Mouse (Mus musculus): ENCODE measurements around the gene Crim1.

The Crim1 gene

DNA sequence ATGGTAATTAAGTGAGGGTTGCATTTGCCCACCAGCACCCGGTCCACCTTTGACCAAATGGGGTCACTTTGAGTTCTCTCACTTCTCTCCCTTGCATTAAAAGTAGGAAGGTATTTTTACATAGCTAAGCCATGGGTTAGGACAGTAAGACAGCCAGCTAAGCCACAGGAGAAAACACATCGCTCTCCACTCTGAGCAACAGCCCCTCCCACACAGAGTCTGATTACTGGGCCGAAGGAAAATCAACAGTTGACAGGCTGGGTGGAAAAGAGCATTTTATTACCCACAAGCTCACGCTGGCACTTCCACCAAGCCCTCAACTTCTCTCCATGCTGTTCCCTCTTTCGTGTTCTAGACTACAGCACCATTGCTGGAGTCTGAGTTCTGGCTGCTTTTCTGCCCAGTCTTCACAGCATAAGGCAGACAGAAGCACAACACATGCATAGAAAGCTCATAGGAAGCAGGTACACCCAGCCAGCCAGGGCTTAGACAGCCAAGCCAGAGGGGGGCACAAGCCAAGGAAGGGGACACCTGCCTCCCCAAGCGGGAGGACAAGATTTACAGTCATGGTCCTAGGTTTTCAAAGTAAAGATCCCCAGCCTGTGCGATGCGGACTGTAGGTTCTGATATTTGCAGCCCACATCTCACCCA lies 179.2 kb downstream of the Crim1 start:
- DNase-seq (ENCODE audit: low spot score) = no peak

DNA sequence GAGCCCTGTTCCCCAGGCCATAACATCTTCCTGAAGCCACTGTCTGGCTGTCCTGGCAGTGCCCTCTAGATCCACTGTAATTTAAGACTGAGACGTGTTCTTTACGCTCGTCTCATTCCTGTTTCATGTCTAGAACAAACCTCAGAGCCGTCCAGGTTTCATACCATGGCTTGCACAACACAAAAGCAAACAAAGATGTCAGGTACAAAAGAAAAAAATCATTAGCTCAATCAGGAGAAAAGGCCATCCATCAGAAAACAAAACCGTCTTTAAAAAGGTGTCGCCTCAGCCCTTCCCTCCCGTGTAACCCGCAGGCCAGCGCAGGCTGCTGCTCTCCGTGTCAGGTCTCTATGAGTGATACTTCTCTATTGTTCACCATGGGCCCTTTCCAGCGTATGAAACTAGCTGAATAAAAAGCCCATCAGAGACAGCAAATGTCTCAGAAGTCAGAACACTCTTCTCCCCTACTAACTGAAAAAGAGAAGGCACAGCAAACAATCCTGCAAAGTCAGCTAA lies 179.7 kb downstream of the Crim1 start:
- no peak for DNase-seq (ENCODE audit: low spot score)

DNA sequence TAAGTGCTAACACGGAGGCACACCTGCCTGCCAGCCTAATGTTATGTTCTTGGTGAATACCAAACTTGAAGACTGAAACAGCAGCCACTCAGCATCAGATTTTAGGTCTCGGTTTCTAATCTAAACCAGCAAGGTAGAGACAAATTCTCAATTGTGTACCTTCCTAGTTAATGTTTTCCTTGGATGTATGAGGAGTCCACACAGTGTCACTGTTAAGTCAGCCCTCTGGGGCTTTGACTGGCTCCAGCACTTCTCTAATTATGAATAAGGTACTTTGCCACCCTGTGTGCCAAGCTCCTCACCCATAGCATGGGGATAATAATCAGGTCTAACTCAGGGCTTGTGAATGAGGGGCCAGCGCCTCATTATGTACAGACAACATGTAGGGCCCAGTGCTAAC lies 182.3 kb downstream of the Crim1 start:
- DNase-seq (ENCODE audit: low spot score) = no peak

DNA sequence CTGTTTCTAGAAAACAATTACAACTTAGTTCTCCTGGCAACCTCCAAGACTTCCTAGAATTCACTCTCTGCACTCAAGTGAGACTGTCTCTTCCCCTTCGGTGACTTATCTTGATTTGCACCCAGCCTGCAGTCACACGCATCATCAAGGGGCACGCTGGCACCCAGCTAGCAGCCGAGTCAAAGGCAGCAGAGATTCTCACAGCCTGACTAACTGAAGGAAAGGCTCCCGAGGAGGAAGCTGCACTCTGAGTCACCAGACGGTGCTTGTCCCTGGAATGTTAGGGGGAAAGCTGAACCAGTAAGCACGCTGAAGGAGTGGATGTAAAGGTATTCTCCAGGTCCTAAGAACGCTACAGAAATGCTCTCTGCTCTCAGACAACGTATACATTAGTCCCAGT lies 187.6 kb downstream of the Crim1 start:
- DNase-seq (ENCODE audit: low spot score) = no peak

DNA sequence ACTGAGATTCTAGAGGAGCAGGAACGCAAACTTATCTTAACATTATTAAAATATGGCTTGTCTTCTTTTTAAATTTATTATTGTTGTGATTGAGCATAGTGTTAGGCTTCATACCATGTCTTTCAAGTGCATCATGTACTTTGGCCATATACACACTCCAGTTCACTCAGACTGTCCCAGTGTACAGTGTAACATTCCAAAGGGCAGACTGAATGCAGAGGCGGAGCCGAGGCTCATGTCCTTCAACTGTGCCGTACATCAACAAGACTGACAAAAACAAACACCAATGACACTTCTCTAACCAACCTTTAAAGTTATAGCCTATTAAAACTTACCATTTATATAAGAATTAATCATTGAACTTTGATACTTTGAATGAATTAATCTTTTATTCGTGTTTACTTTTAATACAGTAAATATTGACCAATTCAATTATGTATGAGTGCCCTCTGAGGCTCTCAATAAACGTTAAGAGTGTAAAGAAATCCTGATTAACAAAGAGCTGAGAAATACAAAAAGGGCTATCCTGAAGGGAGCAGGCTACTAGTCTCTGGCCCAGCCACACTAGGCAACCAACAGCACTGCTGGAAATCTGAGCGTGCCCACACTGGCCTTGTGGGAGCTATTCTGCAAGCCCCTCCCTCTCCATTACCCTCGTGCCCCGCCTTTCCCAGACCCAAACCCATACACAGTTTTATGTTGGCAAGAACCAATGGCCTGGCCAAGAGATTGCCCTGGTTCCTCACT lies 188.2 kb downstream of the Crim1 start:
- no peak for DNase-seq (ENCODE audit: low spot score)

DNA sequence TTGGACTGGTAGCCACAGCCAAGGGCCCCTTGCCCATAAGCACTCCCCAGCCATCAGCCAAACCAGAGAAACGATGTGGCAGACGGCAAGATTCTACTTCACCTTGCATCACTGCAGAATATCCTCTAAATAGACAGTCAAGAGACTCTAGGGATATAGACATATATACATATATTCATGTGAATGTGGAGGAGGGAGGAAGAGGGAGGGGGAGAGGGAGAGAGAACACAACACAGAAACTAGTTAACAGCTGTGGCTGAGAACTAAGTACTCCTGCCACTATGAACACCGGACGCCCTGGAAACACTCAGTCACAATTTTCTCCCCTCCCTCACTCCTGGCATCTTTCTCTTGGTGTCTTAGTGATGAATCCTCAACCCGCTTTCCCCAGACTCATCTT lies 189.5 kb downstream of the Crim1 start:
- no peak for DNase-seq (ENCODE audit: low spot score)

DNA sequence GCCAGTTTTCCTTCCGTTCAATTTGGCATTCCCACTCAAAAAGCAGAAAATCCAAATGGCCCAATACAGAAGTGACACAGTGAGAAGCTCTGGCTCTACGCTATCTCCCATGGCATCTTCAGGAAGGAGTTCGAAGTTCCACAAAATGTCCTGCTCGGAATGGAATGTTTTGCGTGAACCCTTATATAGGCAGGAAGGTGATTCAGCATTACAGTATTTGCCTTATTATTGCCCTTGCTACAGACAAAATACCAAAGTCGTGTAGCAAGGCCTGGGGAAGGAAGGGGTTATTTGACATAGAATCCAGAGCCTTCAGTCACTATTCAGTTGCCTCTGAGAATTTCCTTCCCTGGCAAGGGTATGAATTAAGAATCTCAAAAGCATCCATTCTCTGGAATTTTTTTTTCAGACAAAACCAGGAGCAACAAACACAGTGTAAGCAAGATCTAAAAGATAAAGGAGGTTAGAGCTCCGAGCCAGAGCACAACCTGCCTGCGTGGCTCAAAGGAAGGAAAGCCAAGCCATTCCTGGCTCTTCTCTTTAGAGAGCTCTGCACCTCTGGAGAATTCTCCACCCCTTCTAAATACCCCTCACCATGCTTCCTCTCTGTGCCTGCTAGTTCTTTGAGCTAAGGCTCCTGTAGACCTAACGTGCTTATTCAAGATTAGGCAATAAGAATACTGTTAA lies 192.5 kb downstream of the Crim1 start:
- DNase-seq (ENCODE audit: low spot score) = no peak

DNA sequence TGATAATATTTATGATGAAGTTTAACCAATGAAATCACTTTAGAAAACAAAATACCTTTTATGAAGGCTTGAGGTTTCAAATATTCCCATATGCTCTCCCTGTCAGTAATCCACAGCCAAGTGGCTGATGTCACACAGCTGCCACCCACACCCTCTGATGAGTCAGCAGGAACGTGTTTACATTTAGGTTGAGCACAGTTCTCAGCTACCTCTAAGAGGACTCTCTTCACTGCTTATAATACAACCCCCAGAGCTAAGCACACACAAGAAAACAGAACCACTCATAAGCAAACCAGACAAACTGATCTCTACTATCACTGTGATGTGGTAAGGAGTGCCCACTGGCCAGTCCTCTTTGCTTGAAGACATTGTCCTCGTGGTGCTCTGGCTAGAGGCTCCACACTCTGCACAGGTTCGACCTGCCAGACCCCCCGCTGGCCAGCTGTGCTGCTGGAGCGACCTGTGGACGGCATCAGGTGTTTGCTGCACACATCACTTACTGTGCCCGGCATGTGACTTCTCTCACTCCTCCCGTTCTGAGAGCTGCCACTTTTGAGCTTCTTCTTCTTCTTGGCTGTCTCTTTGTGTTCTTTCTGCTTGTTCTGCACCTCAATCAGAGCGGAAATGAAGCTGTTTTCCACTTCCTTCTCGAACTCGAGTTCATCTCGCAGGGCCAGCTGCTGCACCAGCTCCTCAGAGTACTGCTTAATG lies 200.2 kb downstream of the Crim1 start:
- DNase-seq (ENCODE audit: low spot score) = no peak

DNA sequence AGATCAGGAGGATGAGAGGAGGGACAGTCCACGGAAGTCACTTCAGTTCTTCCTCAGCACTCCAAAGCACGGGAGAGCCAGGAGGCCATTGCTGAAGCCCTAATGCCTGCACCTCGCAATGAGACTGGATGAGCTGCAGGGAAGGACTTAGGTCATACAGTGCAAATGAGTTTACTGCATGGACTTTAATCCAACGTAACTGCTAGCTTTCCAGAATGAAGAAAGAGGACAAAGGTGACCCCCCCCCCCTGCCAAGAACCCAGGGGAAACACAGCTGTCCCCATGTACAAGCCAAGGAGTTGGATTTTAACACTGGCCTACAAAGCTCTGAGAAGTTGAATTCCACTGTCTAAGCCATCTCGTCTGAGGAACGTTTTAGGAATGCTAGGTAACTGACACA lies 201.3 kb downstream of the Crim1 start:
- no peak for DNase-seq (ENCODE audit: low spot score)

DNA sequence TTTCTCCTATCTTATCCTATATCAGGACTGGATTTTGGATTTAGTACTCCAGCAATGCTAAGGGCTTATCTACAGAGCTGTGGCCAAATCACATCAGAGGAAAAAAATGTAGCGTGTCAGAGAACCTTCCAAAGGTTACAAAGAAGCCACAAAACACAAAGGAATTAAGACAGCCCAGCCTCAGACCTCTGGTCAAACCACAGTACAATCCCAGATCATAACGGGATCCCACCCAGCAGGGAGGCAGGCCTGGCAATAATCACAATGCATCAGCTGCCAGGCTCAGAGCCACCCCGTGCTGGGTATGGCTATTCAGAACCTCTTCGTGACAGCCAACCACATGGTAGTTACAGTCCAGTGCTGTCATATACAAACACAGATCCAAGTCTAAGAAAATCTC lies 201.7 kb downstream of the Crim1 start:
- peak; percentile 16 for DNase-seq (ENCODE audit: low spot score)

DNA sequence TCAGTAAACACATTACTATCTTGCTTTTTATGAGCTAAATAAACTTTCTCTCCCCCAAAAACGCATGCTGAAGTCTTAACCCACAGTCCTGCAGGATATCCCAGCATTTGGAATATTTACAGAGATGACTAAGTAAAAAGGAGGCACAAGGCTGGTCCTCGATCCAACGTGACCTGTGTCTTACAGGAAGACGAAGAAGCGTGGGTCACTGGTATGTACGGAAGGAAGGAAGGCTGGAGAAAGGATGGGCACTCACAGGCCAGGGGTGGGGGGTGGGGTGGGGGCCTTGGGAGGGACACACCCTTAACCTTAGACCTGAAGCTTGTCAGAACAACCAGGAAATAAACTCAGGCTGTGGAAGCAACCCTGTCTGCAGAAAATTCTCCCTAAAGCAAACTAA lies 202.1 kb downstream of the Crim1 start:
- DNase-seq (ENCODE audit: low spot score) = no peak

DNA sequence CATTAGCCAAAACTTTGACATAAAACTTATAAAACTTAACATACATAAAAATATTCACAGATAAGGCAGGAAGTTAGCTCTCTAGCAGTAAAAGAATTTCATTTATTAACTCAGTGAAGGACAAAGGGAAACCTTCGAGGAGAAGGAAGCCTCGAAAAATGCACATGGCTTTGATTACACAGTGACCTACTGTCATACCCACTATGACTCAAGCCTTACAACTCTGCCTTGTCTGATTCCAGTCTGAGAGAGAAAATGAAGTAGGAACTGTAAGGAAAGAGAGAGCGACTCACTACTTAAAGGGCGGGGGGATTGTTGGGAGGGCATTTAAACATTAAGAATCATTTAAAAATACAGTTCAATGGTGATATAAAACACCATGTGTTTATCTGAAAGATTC lies 203.2 kb downstream of the Crim1 start:
- DNase-seq (ENCODE audit: low spot score) = no peak

DNA sequence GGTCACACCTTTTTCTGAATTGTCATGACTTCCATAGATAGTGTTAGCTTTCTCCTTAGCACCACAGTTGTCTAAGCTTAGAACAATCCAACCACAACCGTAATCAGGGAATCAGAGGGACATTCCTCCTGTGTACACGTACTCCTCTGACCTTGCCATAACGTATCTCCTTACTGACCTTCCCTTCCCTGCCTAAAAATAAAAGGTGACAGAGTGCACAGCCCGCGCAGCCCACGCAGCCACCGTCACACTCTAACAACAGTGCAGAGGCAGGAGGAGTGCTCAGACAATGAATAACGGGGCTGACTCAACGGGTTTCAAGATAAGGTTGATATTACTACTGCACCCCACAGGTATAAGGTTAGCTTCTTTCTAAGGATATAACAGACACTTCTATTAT lies 203.8 kb downstream of the Crim1 start:
- no peak for DNase-seq (ENCODE audit: low spot score)

DNA sequence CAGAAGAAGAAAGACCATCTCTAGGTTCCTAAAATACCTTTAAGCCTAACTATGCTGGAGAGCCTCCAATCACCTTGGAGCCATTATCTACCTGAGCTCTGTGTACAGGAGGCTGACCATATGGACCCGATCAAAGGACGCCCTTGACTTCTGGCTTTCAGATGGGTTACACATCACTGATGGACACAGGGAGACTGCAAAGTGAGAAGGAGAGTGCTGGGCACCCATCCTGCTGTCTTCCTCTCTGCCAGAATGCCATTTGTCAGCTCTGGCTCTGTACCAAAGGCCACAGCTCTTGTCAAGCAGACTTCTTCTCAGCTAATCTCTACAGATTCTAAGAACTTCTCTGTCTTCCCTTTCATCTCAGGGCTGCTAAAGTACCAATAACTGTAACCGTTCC lies 205.3 kb downstream of the Crim1 start:
- no peak for DNase-seq (ENCODE audit: low spot score)

DNA sequence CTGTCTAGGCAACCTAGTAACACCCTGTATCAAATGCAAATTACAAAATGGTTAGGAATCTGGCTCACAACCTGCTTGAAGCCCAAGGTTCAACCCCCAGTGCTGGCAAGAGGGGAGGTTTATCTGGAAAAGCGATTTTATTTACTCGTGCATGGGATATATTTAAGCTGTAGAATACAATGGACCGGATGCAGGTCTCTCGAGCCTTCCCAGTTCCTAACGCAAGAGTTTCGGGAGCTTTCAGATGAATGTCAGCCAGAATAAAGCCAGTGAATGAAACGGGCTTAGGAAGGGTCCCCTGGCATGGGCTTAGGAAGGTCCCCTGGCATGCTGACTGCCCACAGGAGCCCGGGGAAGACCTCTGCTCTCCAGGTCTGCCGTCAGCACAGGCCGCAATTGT lies 206.8 kb downstream of the Crim1 start:
- DNase-seq (ENCODE audit: low spot score) = no peak

DNA sequence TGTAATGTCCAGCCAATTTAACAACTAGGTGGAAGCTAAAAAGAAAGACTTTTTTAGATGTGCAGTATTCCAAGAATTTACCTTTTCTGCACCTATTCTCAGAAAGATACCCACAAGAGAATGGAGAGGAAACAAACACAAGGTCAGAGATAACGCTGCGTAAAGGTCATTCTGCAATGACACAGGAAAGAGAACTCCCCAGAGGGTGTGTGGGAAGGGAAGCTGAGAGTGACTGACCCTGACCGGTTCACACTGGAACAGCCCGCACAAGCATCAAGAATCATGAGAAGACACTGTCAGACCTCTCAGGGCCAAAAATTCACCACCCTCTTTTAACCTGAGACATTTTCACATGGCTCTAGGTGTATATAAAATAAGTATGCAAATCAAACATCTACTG lies 207.5 kb downstream of the Crim1 start:
- DNase-seq (ENCODE audit: low spot score) = no peak

DNA sequence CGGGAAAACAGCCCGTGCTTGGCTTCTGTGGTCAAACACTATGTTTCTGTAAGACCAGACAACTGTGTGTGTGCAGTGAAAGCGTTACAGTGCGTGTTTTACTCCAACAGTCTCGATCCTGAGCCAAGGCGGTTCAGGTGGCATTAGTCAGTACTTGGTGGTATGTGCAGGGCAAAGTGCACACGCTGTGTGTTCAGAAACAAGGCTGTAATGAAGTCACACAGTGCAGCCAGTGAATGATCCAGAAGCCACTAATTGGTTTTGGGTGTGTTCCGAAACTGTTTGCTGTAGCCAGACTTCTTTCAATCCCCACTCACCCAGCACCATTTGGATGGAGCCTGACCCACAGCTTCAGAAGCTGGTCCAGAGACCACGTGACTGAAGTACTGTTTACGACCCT lies 208.3 kb downstream of the Crim1 start:
- no peak for DNase-seq (ENCODE audit: low spot score)

DNA sequence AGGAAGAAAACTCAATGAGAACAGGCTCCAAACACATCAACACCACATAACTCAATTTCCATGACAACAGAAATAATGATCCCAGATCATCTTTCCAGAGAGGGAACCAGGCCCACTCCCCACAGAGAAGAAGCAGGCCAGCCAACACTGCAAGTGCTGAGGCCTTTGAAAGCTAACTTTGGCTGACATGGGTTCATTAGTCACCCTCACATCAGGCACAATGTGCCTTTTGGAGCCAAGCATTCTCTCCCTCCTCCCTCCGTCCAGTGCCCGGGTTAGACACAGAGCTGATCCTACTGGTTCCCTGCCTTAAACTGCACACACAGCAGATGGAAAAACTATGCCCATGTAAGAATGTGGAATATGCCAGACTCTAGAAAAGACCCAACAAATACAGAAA lies 209.9 kb downstream of the Crim1 start:
- no peak for DNase-seq (ENCODE audit: low spot score)

DNA sequence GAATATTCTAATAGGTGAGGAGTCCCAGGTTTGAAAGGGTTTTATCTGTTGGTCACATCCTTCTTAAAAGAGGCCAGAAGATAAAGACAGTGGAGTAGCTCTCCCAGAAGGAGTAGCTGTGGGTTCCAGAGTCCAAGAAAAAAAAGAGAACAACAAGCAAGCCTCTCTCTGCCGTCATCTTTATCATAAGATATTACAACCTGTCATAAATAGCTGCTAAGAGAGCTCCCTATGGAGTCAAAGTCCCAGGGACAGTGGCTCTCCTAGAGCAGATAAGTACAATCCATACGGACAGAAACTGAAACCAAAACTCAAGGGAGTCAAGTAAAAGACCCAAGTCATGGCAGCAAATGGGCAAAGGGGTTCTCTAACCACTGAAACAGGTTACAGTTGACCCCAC lies 215.2 kb downstream of the Crim1 start:
- DNase-seq (ENCODE audit: low spot score) = no peak

DNA sequence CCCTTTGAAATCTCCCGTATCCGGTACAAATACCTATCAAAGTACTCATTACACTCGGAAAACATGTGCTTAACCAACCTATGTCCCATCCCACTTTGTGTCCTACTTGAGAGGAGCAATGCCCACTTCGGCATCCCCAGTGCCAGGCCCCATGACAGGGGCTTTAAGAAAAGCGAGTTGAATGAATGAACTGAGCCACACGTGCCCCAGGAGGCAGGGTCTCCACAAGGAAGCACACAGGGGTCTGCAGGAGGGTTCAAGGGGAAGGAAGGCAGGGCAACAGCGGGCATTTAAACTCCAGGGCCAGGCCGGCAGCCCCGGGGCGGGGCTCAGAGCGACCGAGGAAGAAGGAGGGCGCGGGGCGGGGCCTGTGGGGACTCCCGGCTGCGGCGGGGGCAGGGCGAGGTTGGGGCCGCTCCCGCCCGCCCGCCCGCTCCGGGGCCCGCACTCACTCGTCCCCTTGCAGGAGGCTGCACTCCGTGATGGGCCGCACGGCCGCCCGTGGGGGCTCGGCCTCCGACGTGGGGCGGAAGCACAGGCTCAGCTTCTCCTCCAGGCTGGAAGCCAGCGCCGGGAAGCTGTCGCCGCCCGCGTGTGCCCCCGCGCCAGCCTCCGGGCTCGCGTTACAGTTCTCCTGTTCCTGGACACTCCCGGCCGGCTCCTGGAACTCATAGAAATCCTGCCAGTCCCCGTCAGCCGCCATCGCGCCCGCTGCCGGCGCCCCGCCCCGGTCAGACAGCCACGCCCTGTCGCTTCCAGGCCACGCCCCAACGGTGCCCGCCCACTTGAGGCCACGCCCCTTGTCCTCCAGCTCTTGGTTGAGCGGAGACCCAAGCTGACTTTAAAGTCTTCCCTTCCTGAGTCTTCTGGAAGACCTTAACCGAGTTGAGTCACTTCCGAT lies 217.6 kb downstream of the Crim1 start, which contains the start of gene Fez2:
Gene Fez2 (minus strand): TSS at position 772 of the 901 bp plus-strand sequence.
- peak; percentile 91 for DNase-seq (ENCODE audit: low spot score)

DNA sequence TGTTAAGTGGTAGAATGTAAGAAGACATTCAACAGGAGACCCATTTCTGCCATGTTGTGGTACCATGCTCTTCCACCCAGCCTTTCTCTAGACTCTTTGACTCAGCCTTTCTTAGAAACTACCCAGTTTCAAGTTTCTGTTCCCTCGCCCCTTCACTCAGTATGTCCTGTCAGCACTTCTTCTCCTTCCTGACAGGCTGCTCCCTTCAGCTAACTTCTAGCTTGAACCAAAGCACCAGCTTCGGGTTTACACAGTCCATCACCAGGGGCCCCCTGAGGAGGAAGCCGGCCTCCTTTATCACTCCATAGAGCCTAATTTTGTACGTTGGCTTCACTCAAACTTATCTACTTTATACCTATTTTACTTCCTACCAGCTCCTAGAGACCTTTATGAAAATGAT lies 219.2 kb downstream of the Crim1 start:
- no peak for DNase-seq (ENCODE audit: low spot score)
